Mouse (Mus musculus) C2C12 (cell line): ENCODE results near the gene Tex19.1. TPM values are rescaled to one million over a fixed set of nuclear protein-coding genes. Genes with fewer than 3 reads are reported as not detected.

Experiments used
- H3K27me3 ChIP-seq: one replicate; pipeline ENCODE4 v1.6.1; 2011; ENCODE audit not compliant: control insufficient read depth, insufficient read depth, insufficient read length
- H3K36me3 ChIP-seq: one replicate; pipeline ENCODE4 v1.6.1; 2011; ENCODE audit not compliant: control insufficient read depth, insufficient read depth
- H3K4me3 ChIP-seq: one replicate; pipeline ENCODE4 v1.5.1; 2011; ENCODE audit warnings: mild to moderate bottlenecking, control low read depth; ENCODE audit not compliant: poor library complexity, insufficient read depth, severe bottlenecking
- H3K79me2 ChIP-seq: one replicate; pipeline ENCODE4 v1.6.1; 2011; ENCODE audit not compliant: control insufficient read depth, insufficient read depth
- H3K79me3 ChIP-seq: one replicate; pipeline ENCODE4 v1.6.1; 2011; ENCODE audit warnings: low read depth, control low read depth
- H3ac ChIP-seq: one replicate; pipeline ENCODE3; 2011; ENCODE audit warnings: low read depth; ENCODE audit not compliant: control insufficient read depth, insufficient read length
- CEBPB ChIP-seq: IDR thresholded peaks from one replicate; pipeline ENCODE4 v1.6.1; 2011; ENCODE audit warnings: low read depth, mild to moderate bottlenecking, control low read depth, moderate library complexity
- CTCF ChIP-seq: IDR thresholded peaks from one replicate; pipeline ENCODE4 v1.5.1; 2011; ENCODE audit not compliant: control insufficient read depth, insufficient read depth, insufficient read length
- FOSL1 ChIP-seq: IDR thresholded peaks from one replicate; pipeline ENCODE4 v1.8.0; 2011; ENCODE audit warnings: mild to moderate bottlenecking, low read length; ENCODE audit not compliant: poor library complexity, insufficient read depth, severe bottlenecking
- MAX ChIP-seq: IDR thresholded peaks from one replicate; pipeline ENCODE4 v1.6.1; 2011; ENCODE audit warnings: mild to moderate bottlenecking, control low read depth
- MYOD1 ChIP-seq: IDR thresholded peaks from one replicate; pipeline ENCODE4 v1.6.1; 2011; ENCODE audit warnings: low read depth; ENCODE audit not compliant: control insufficient read depth, insufficient read length
- MYOG ChIP-seq: IDR thresholded peaks from one replicate; pipeline ENCODE4 v1.6.1; 2011; ENCODE audit not compliant: control insufficient read depth, insufficient read length; ENCODE audit errors: extremely low read depth
- USF1 ChIP-seq: IDR thresholded peaks from one replicate; pipeline ENCODE4 v1.6.1; 2011; ENCODE audit warnings: low read depth, mild to moderate bottlenecking, control low read depth, moderate library complexity
- polyA plus RNA-seq: library from polyadenylated mRNA; unstranded; fragments of >200 nt; fragmentation: generic; extraction: Trizol; gene quantifications from one replicate; pipeline ENCODE4 v1.2.1, GENCODE M21; 2012; ENCODE audit warnings: missing spikeins

The Tex19.1 gene
- polyA plus RNA-seq, 1 experiment: 0.02 TPM

DNA sequence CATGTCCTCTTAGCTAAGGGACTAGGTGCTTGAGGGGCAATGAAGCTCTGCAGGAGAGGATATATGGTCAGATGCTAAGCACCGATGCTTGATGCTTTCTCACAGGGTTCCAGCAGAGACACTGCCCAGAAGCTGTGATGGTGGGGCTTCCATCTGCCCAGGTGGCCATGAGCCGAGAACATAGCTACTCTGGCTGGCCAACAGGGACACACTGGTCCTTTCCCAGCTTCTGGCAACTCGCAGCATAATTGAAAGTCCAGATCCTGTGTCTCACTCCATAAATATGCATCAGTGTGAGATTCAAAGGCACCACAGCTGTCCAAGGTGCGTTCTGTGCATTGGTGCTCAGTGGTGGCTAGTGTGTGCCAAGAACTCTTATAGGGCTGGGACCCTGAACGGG, 27.3 kb downstream of the Tex19.1 start:
- H3ac ChIP-seq: no peak overlapping the region
- no peaks in the 10 kb centered on the region for H3K79me3 ChIP-seq
- H3K27me3 ChIP-seq: peaks cover 3% of the 10 kb centered on the region
- no peak for TF ChIP-seq FOSL1
- no peak for TF ChIP-seq CTCF
- H3K4me3 ChIP-seq: no peak overlapping the region
- H3K36me3 ChIP-seq: no peaks in the 10 kb centered on the region
- H3K79me2 ChIP-seq: no peaks in the 10 kb centered on the region

GRCm38 (mm10) chr11:121174234-121174633, 28.3 kb downstream of the Tex19.1 start:
- H3K79me2 ChIP-seq: no peaks in the 10 kb centered on the region
- H3ac ChIP-seq: no peak overlapping the region
- no peak overlapping the region for H3K4me3 ChIP-seq
- H3K79me3 ChIP-seq: no peaks in the 10 kb centered on the region
- TF ChIP-seq USF1 (no peak), MAX (no peak), CTCF (no peak)
- peaks cover 3% of the 10 kb centered on the region for H3K27me3 ChIP-seq
- no peaks in the 10 kb centered on the region for H3K36me3 ChIP-seq

DNA sequence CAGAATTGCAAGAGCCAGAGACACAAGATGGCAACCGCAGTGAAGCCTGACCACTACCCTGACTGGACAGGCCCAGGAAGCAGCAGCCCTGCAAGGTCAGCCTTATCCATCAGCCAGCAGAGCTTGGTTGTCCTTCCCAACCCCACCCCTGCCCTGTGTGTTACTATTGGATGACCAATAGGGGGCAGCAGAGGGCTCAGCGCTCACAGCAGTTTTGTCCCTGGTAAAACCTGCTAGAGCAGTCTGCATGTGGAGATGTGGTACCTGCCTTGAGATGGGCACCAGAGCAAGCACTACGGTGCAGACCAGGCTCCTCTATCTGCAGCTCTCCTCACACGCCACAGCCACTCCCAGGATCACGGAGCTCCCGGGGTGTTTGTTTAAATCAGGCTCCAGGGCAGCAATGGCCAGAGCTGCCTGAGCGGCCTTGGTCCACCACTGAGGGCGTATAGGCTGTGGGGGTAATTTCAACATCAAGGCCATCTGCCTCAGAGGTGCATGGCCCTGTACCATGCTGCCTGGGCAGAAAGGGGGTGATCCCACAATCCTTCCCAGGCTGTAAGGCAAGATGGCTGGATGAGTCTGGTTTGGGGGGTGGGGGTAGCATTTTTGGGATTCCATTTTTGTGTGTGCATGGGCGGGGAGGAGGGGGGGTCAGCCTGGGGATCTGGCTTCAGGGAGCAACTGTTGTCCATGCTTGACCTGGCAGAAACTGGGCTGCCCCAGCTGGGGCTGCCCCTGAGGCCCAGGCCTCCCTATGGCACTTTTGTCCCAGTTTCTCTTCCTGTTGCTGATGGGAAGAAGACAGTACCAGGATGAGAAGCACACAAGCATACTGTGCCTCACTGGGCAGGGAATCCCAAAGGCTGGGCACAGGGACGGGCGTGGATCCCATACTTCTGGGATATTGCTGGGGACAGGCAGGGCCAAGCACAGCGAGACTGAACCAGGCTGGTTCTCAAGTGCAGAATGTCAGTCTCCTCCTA, 30.6 kb downstream of the Tex19.1 start:
- Histone ChIP-seq H3K27me3 (peaks cover 3% of the 10 kb centered on the region), H3K36me3 (no peaks in the 10 kb centered on the region), H3ac (no peak overlapping the region), H3K79me2 (no peaks in the 10 kb centered on the region), H3K79me3 (no peaks in the 10 kb centered on the region), H3K4me3 (no peak overlapping the region)
- TF ChIP-seq MAX: no peak
- peak; percentile 72 for TF ChIP-seq CTCF

DNA sequence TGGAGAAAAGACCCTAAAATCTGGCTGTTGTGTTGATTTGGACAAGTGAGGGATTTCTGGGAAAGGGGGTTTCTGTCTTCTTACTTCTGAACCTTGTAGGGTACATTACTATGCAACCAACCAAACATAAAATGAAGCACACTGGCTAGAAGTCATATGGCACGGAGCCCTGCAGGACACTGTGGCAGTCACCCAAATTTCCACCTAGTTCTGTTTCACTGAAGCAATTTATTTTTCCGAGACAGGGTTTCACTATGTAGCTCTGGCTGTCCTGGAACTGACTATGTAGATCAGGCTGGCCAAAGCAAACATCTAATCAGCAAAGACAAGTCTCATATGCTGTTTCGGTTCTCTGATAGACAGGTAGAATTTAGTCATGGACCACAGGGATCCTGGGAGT, 43.7 kb downstream of the Tex19.1 start:
- Histone ChIP-seq H3K4me3 (no peak overlapping the region), H3K27me3 (no peaks in the 10 kb centered on the region), H3ac (no peak overlapping the region), H3K79me3 (no peaks in the 10 kb centered on the region), H3K36me3 (no peaks in the 10 kb centered on the region), H3K79me2 (no peaks in the 10 kb centered on the region)
- no peak for TF ChIP-seq FOSL1
- no peak for TF ChIP-seq MAX
- TF ChIP-seq USF1: no peak
- TF ChIP-seq MYOG: no peak
- no peak for TF ChIP-seq CTCF
- TF ChIP-seq CEBPB: no peak
- TF ChIP-seq MYOD1: no peak

GRCm38 (mm10) chr11:121192742-121193141, 46.8 kb downstream of the Tex19.1 start:
- no peaks in the 10 kb centered on the region for H3K79me2 ChIP-seq
- H3K4me3 ChIP-seq: no peak overlapping the region
- H3K27me3 ChIP-seq: no peaks in the 10 kb centered on the region
- no peaks in the 10 kb centered on the region for H3K36me3 ChIP-seq
- TF ChIP-seq FOSL1 (no peak), CTCF (no peak), USF1 (no peak), MAX (no peak), MYOG (no peak), MYOD1 (no peak), CEBPB (no peak)
- no peaks in the 10 kb centered on the region for H3K79me3 ChIP-seq
- H3ac ChIP-seq: no peak overlapping the region

- H3K79me3 ChIP-seq: no peaks in the 10 kb centered on the region
- H3K4me3 ChIP-seq: no peak overlapping the region
- no peaks in the 10 kb centered on the region for H3K27me3 ChIP-seq
- no peaks in the 10 kb centered on the region for H3K36me3 ChIP-seq
- no peak for TF ChIP-seq MAX
- TF ChIP-seq USF1: no peak
- no peak for TF ChIP-seq MYOD1
- no peak for TF ChIP-seq FOSL1
- TF ChIP-seq CEBPB: no peak
- no peak for TF ChIP-seq CTCF
- TF ChIP-seq MYOG: no peak
- H3K79me2 ChIP-seq: no peaks in the 10 kb centered on the region
- H3ac ChIP-seq: no peak overlapping the region
These were observed 47.5 kb downstream of the Tex19.1 start for GRCm38 (mm10) chr11:121193415-121193814.

Other genes with a start within 250 kb of the Tex19.1 start
- gene Ccdc57, start 213.3 kb upstream of the Tex19.1 start, polyA plus RNA-seq: 1.1 TPM
- gene Slc16a3, start 197.7 kb upstream of the Tex19.1 start, polyA plus RNA-seq: 0.89 TPM
- gene Csnk1d, start 154.8 kb upstream of the Tex19.1 start, polyA plus RNA-seq: 79.2 TPM
- gene Cd7, start 106.7 kb upstream of the Tex19.1 start, polyA plus RNA-seq: not detected
- not detected for gene Sectm1b, start 82.6 kb upstream of the Tex19.1 start, polyA plus RNA-seq
- not detected for gene Sectm1a, start 64.9 kb upstream of the Tex19.1 start, polyA plus RNA-seq
- gene Tex19.2, start 27.5 kb upstream of the Tex19.1 start, polyA plus RNA-seq: 0.04 TPM
- gene Uts2r, start 14.1 kb downstream of the Tex19.1 start, polyA plus RNA-seq: not detected
- 5.4 TPM for gene Hexdc, start 58.3 kb downstream of the Tex19.1 start, polyA plus RNA-seq
- gene Ogfod3, start 58.6 kb downstream of the Tex19.1 start, polyA plus RNA-seq: 10.8 TPM
- 23.8 TPM for gene Cybc1, start 83.2 kb downstream of the Tex19.1 start, polyA plus RNA-seq
- gene Narf, start 91.1 kb downstream of the Tex19.1 start, polyA plus RNA-seq: 4.0 TPM
- gene Foxk2, start 113.8 kb downstream of the Tex19.1 start, polyA plus RNA-seq: 43.1 TPM
- 60.9 TPM for gene Wdr45b, start 208.3 kb downstream of the Tex19.1 start, polyA plus RNA-seq
- 0.41 TPM for gene Rab40b, start 242.1 kb downstream of the Tex19.1 start, polyA plus RNA-seq